Mouse (Mus musculus) layer of hippocampus, postnatal 25 days (tissue): ENCODE data around the gene Atp6v1e2. TPM values are rescaled to one million over a fixed set of nuclear protein-coding genes. Genes with fewer than 3 reads are reported as not detected.

Source experiments
- total RNA-seq, 2 experiments: library from RNA; stranded (reverse); gene quantifications; 2 replicates each; pipeline ENCODE4 v1.2.3; 2021

The Atp6v1e2 gene
- total RNA-seq, 2 experiments from 2014 or later = 0.27 TPM; not detected in 1

Other genes starting within 250 kb of the Atp6v1e2 start
- 10 to 100 TPM; 75.1 to 99.4 TPM for gene Epas1, start 194.2 kb downstream of the Atp6v1e2 start, total RNA-seq
- gene Tmem247, start 30.5 kb downstream of the Atp6v1e2 start, total RNA-seq = not detected
- 10 to 100 TPM; 32.8 to 37.8 TPM for gene Rhoq, start 15.2 kb upstream of the Atp6v1e2 start, total RNA-seq
- gene Pigf, start 77.5 kb upstream of the Atp6v1e2 start, total RNA-seq = 10 to 100 TPM; 16.9 to 17.7 TPM
- gene Cript, start 77.7 kb upstream of the Atp6v1e2 start, total RNA-seq = 10 to 100 TPM; 58.6 to 61.3 TPM
- gene Socs5, start 159.8 kb upstream of the Atp6v1e2 start, total RNA-seq = 100 to 1,000 TPM in 1 of 2 experiments, 10 to 100 TPM in 1; 98.3 to 101 TPM